8 mouse cellular contexts compared by ENCODE assay signal in the genomic region with DNA sequence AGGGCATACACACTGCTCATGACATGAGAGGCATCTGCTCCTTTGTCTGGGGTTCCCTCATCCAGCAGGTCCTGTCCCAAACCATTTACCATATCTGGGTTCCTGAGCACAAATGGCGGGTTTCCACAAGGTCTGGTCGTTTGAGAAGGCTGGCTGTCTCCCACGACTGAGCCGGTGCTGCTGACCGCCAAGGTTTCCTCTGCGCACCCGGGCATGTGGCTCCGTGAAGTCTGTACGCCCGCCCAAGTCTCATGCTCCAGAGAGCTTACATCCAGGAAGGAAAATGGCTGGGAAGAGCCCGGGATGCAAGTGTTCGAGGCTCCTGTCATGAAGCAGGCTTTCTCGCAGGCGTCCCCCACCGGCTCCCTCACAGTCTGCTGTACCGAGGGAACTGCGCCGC. TPM values are rescaled to one million over a fixed set of nuclear protein-coding genes. Genes with fewer than 3 reads are reported as not detected.
A peak's percentile ranks its signal among the peaks of the same experiment; 100 is the strongest.
DNase-seq lines count a peak whose midpoint lies in the region; ATAC-seq and TF ChIP-seq lines count a peak whose summit lies in the region.

No protein-coding gene starts in this region.

- peak overlapping the region; percentile 57 for H3K9ac ChIP-seq in liver, embryonic 13.5 days

- intact Hi-C loops in gastrocnemius, adult 2 months (cut with DNase I), result no loop called here
- intact Hi-C loops in gastrocnemius, postnatal 14 days (cut with DNase I; ENCODE audit: low total_unique reads), result loop anchor here (5.0 kb wide), 1 partner anchor 417 kb away; no protein-coding TSS in a partner anchor
- intact Hi-C loops in left cerebral cortex, postnatal 4 days (cut with DNase I), result loop anchor here (5.0 kb wide), 1 partner anchor 417 kb away; no protein-coding TSS in a partner anchor

- no peaks in the 10 kb centered on the region for H3K9me3 ChIP-seq in liver, embryonic 13.5 days (replicated peaks)

- peak overlapping the region; percentile 70 for H3K4me2 ChIP-seq in liver, embryonic 13.5 days

- no peaks in the 10 kb centered on the region for H3K27me3 ChIP-seq in liver, embryonic 13.5 days

- H3K27ac ChIP-seq in gastrocnemius, adult 2 months, result peak overlapping the region; percentile 76
- H3K27ac ChIP-seq in liver, embryonic 13.5 days, result no peak overlapping the region

- H3K4me3 ChIP-seq in gastrocnemius, adult 2 months, result peak overlapping the region; percentile 57
- peak overlapping the region; percentile 43 for H3K4me3 ChIP-seq in liver, embryonic 13.5 days (replicated peaks)

- WGBS in liver, embryonic 13.5 days (ENCODE audit: insufficient replicate concordance), result 49% methylated on average over 18 of the region's 18 CpGs

- H3K36me3 ChIP-seq in liver, embryonic 13.5 days, result no peaks in the 10 kb centered on the region

- peaks cover 31% of the 10 kb centered on the region for H3K4me1 ChIP-seq in liver, embryonic 13.5 days (replicated peaks)

- TF ChIP-seq CTCF in gastrocnemius, adult 2 months (IDR thresholded peaks at IDR 0.05), result no peak

- DNase-seq in gastrocnemius, adult 2 months, result peak; percentile 55
- no peak for DNase-seq in gastrocnemius, postnatal 14 days
- peak; percentile 24 for DNase-seq in thymus, postnatal 14 days
- DNase-seq in thymus, postnatal 25 days, result no peak
- no peak for DNase-seq in liver, embryonic 13.5 days
- DNase-seq in left cerebral cortex, postnatal 4 days, result no peak
- DNase-seq in frontal cortex, postnatal 14 days (ENCODE audit: low spot score in 2 of 2), result no peak
- DNase-seq in left cerebral cortex, adult 8-10 months (ENCODE audit: low spot score in 2 of 2), result no peak

- ATAC-seq in liver, embryonic 13.5 days (ENCODE audit: low read depth), result no peak

RNA-seq across cellular contexts. Expression of a gene that starts 53.2 kb away (rescaled TPM):
- total RNA-seq in gastrocnemius, adult 2 months (2021), result not detected
- not detected for total RNA-seq in gastrocnemius, postnatal 14 days (2021)
- 0.29 and 1.7 TPM in 2 replicates for polyA plus RNA-seq in liver, embryonic 13.5 days (2015; fragmentation: Nextera tagmentation; extraction: Ambion mirVana)
- total RNA-seq in left cerebral cortex, postnatal 4 days (2021), result not detected
- 1 to 10 TPM in 3 of 4 experiments, not detected in 1; 1.2 to 1.7 (median 1.6) TPM for total RNA-seq in left cerebral cortex, adult 8-10 months (2022)

RNA-seq across cellular contexts. Expression of a gene that starts 53.7 kb away (rescaled TPM):
- total RNA-seq in gastrocnemius, adult 2 months (2021), result 10 to 100 TPM; 77.0 to 80.0 TPM
- 10 to 100 TPM; 59.5 to 59.7 TPM for total RNA-seq in gastrocnemius, postnatal 14 days (2021)
- polyA plus RNA-seq in liver, embryonic 13.5 days (2015; fragmentation: Nextera tagmentation; extraction: Ambion mirVana), result 51.6 and 66.2 TPM in 2 replicates
- 10 to 100 TPM; 62.9 to 67.9 TPM for total RNA-seq in left cerebral cortex, postnatal 4 days (2021)
- total RNA-seq in left cerebral cortex, adult 8-10 months (2022), result 10 to 100 TPM; 79.2 to 88.1 (median 83.0) TPM

Comparison
In these comparisons a context has a peak if more than half of its experiments do, and no peak if none do; other contexts are left out.
1. DNase-seq: peak in gastrocnemius, adult 2 months (single experiment) and thymus, postnatal 14 days (single experiment); none in gastrocnemius, postnatal 14 days (single experiment), thymus, postnatal 25 days (single experiment), liver, embryonic 13.5 days (single experiment), left cerebral cortex, postnatal 4 days (single experiment), frontal cortex, postnatal 14 days (0 of 2) and left cerebral cortex, adult 8-10 months (0 of 2).